Mouse (Mus musculus) testis, adult 2 months (tissue): ENCODE measurements at regions not wholly inside any gene's neighbourhood (a gene's known extent, or its start where the extent isn't known, plus 50 kb on each side); places are given as distances from the start of the nearest gene placed in this dataset.

ENCODE experiments used
- CTCF ChIP-seq: fragments of 200-500 bp; IDR thresholded peaks from 2 replicates; pipeline ENCODE4 v1.5.1; 2012; ENCODE audit warnings: low read depth, mild to moderate bottlenecking, inconsistent platforms, low read length, moderate library complexity; ENCODE audit not compliant: control insufficient read depth, insufficient read depth, insufficient replicate concordance
- POLR2A ChIP-seq: fragments of 200-500 bp; IDR thresholded peaks from 2 replicates; pipeline ENCODE4 v1.6.1; 2012; ENCODE audit warnings: low read depth, mild to moderate bottlenecking, inconsistent platforms, low read length, moderate library complexity; ENCODE audit not compliant: control insufficient read depth

DNA sequence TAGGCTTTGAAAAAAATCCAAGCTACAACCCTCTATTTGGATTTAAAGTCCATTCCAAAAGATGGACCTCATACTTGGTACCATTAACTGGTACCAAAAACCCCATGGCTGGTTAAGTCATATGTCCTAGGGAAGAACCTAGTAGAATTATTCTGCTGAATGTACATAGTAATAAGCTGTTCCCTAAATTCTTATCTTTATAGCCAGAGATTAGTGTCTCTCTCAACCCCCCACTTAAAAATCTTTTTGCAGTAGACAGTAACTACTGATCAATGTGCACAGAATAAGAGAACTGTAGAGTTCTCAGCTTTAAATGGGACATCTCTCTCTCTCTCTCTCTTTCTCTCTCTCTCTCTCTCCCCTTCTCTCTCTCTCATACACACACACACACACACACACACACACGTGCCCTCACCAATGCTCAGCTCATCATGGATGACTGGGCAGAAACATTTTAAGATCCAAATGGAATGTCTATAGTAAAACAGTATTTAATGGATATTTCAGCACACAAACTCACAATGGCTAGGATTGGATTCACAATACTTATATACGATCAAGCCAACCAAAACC is 640.2 kb upstream of the Slc8a1 start:
- TF ChIP-seq CTCF (no peak), POLR2A (no peak)
